Mouse (Mus musculus) T-helper 1 cell (primary cell): ENCODE measurements around the gene Hjurp.

ENCODE experiments used
- in situ Hi-C: fragments of 300-600 bp; cut with MboI, MseI; formaldehyde crosslinking; loops from one replicate; pipeline ENCODE4 v1.15.1; 2025; ENCODE audit warnings: high pct_unique_total_duplicates

Hjurp gene

DNA sequence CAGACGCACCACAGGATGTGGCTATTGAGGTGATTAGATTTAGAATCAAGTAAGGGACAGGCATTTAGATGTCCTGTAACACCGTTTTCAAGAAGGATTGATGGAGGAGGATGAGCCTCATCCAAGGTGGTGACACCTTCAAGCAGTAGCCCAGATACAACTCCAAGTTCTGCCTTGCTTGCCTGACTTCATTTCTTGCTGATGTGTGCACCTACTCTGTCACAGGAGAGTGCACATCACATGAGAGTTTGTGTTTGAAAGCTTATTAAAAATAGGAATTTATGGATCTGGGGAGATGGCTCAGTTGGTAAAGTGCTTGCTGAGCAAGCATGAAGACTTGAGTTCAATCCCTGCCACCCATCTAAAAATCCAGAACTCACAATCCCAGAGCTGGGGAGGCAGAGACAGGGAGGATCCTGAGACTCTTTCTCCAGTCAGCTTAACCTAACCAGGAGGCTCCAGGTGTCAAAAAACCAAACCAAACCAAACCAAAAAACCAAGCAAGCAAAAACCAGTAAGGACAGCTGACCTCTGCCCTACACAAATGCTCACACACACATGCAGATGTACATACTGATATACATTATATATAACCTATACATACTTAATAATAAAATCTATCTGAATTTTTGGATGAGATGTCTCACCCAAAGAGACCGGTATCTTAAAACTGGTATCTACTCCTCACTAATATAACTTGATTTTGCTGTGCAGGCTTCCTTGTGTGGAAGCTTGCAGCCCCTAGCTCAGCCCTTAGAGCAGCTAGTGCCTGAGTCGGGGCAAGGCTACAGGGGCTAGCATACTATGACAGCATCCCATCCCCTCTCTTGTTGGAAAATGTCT lies 21.5 kb upstream of the Hjurp start:
- in situ Hi-C loops: no loop called here

DNA sequence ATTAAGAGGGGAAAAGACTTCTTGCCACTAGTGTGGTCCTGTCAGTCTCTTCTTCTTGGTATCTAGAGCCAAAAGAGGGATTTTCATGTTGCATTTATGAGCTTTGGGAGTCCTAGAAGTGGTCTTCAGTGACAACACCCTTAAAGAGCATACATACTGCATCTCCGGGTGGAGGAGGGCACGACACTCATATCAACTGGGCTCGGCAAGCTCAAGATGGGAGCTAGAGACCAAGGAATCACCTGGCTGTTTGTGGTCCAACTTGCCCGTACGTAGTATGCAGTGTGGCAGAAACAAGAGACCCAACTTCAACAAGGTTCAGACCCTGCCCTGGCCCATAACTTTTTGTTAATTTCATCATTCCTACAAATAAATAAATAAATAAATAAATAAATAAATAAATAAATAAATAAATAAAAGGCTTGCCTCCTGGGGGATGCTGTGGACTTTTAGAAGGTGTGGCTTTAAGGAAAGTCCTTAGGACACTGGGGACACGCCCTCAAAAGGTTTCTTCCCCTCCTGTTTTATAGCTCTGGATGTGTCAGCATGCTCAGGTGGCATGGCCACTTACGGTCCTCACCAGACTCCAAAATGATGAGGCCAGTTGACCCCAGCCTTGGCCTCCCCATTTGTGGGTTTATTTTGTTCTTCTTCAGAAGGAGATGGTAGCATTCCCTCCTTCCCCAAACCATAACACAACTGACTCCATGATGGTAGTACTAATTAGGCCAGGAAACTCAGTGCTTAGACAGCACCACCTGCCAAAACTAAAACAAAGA lies 20.2 kb upstream of the Hjurp start:
- in situ Hi-C loops: no loop called here

DNA sequence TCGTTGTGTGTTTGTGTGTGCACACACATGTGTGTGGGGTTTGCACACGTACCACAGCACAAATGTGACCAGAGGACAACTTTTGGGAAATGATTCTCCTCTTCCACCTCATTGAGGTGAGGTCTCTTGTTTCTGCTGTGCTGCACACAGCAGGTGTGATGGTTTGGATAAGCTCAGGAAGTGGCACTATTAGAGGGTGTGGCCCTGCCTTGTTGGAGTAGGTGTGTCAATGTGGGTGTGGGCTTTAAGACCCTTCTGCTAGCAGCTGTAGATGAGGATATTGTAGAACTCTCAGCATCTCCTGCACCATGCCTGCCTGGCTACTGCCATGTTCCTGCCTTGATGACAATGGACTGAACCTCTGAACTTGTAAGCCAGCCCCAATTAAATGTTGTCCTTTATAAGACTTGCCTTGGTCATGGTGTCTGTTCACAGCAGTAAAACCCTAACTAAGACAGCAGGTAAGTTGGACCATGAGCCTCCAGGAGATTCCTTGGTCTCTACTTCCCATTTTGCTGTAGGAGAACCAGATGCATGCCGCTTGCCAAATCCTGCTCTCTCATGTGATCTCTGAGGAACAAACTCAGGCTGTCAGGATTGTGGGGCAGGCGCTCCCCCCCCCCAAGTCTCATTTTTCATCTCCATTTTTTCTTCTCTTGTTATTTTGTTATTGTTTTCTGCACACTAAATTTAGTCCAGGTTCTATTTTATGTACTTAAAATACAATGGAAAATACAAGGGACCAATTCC lies 18.9 kb upstream of the Hjurp start:
- in situ Hi-C loops: no loop called here

DNA sequence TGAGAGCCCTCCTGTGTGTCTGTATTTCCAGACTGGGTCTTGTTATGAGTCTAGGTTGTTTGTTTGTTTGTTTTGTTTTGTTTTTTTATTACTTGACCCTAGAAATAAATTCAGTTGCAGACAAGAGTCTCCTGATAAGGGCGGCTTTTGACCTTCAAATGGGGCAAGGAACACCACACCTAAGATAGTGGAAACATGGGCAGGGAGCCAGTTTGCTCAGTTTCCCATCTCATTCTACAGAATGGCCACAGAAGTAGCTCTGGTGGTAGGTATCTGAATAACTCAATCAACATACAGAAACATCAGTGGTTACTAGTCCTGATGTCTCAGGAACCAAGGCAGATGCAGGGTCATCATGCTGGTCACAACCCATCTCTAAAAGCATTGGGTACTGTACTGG lies 17.2 kb upstream of the Hjurp start:
- in situ Hi-C loops: no loop called here

DNA sequence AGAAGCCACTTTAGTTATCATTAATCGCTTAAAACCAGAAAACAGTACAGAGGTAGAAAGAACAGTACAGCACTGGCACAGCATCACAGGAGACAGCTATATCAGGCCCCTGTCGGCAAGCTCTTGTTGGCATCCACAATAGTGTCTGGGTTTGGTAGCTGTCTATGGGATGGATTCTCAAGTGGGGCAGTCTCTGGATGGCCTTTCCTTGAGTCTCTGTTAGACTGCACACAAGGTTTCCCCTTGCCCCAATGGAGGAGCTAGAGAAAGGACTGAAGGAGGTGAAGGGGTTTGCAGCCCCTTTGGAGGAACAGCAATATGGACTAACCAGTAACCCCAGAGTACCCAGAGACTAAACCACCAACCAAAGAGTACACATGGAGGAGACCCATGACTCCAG lies 14.6 kb upstream of the Hjurp start:
- in situ Hi-C loops: no loop called here

DNA sequence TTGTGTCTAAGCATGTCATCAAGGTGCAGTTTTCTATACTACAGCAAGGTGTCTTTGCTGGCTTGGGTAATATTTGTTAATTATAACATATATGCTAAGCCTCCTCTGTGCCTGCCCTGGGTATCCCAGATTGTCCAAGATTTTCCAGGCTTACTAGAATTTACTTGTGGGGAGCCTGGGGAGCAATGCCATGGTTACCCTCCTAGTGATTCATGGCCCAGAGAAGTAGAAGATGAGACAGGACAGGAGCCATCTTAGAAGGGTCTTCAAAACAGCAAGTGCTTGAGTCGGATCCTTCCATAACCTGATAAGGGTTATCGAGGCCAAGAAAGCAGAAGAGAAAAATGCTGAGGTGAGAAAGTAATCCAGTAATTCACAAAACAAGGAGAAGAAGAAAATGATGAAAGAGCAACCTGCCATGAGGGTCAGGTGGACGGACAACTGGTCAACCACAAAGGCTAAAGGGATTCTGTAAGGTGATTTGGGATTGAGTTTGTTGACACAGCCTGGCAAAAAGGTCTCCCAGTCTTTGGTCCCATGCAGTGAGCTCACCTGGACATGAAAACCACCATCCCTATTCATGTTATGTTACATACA lies 14.1 kb upstream of the Hjurp start:
- in situ Hi-C loops: no loop called here

DNA sequence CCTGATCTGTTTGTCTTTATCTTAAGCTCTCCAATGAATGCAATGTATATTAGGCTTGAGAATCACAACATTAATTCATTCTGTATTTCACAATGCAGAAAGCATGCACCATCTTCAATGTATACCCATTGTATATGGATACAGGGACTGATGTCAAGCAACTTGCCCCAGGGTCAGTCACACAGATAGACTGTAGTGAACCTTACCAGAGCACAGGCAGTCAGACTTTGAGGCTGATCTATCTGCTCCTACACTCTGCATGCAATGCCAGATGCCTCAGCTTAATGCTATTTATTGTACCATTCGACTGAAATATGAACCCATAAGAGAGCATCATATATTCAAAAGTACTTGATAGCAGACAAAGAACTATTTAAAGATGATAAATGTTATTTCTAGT lies 13.1 kb upstream of the Hjurp start:
- in situ Hi-C loops: no loop called here

DNA sequence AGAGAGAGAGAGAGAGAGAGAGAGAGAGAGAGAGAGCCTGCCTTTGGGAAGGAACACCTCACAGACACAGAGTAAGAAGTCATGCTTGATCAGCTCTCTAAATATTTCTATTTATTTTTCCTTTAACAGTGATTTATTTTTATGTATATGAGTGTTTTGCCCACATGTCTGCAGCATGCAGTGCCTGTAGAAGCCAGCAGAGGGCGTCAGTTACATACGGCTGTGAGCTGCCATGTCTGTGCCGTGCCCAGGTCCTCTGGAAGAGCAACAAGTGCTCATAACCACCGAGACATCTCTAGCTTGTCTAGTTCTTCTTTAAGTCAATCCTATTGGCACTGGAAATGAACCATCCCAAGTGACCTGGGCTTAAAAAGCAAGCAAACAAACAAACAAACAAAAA lies 12.5 kb upstream of the Hjurp start:
- in situ Hi-C loops: loop anchor here (10.0 kb wide), 1 partner anchor 145 kb away; no protein-coding TSS in a partner anchor

DNA sequence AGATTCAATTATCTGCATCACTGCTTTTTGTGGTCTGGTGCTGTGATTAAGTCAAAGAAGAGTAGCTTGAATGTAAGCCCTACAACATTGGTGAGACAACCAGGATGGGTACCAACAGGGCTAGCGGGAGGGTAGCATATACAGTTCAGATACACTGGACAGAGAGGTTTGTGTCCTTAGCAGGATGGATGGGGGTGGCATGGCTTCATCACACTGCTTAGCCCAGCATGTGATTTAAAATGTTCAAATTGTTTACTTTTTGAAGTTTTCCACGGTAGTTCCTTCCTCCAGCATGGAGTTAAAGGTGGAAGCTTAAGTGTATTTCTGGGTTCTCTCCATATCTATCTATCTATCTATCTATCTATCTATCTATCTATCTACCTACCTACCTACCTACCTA lies 11.7 kb upstream of the Hjurp start:
- in situ Hi-C loops: loop anchor here (10.0 kb wide), 1 partner anchor 144 kb away; no protein-coding TSS in a partner anchor

DNA sequence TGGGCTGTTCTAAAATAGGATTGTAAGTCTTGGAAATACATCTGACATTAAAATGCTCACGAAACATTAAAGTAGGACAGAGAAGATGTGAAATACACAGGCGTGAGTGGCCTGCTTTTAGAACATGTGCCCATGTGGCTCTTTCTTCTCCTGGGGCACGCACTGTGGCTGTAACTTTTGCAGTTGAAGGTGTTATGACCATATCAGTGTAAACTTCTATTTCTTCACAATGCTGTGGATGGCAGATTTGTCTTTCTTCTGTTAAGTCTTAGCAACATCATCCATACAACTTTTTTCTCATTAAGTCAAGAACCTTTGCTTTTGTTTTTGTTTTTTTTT lies 11.3 kb upstream of the Hjurp start:
- in situ Hi-C loops: loop anchor here (10.0 kb wide), 1 partner anchor 144 kb away; no protein-coding TSS in a partner anchor

DNA sequence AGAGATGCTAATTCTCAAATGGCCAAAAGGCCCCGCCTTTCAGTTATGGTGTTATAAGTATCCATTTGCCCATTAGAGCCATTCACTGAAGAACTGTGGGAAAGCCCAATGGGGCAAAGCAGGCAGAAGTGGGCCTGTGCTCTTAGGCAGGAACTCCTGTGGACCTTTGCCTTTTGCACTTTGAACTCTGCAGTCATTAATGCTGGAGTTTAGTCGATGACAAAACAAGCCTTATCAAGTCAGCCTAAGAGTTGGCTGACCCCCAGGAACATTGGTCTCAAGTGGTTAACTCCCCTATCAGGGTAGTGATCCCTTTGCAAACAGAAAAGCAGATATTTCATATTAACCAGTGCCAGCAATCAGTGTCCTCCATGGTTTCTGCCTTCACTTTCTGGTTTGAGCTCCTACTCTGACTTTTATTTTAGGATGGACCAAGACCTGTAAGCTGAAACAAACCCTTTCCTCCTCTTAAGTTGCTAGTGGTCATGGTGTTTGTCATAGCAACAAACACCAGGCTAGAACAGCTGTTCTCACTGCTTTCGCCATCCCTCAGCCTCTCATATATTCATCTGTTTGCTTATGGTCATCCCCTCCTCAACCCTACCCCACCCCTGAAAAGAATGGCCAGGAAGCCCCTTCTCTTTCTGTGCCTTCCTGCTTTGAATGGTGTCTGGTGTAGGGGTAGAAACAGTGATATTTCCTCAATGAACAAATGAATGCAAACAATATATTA lies 10.8 kb upstream of the Hjurp start:
- in situ Hi-C loops: loop anchor here (10.0 kb wide), 1 partner anchor 143 kb away; no protein-coding TSS in a partner anchor

DNA sequence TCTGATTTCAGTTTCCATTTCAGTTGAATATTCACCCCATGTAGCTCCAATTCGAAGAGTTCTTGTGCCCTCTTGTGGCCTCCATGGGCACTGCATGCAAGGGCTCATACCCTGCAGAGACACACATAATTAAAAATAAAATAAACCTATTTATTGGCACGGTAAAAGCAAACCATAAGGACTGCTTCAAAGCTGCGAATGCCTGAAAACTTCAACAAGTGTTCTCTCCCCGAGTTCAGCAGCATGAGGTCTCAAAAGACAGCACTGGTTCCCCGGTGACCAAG lies 10.2 kb upstream of the Hjurp start:
- in situ Hi-C loops: loop anchor here (10.0 kb wide), 1 partner anchor 143 kb away; no protein-coding TSS in a partner anchor

DNA sequence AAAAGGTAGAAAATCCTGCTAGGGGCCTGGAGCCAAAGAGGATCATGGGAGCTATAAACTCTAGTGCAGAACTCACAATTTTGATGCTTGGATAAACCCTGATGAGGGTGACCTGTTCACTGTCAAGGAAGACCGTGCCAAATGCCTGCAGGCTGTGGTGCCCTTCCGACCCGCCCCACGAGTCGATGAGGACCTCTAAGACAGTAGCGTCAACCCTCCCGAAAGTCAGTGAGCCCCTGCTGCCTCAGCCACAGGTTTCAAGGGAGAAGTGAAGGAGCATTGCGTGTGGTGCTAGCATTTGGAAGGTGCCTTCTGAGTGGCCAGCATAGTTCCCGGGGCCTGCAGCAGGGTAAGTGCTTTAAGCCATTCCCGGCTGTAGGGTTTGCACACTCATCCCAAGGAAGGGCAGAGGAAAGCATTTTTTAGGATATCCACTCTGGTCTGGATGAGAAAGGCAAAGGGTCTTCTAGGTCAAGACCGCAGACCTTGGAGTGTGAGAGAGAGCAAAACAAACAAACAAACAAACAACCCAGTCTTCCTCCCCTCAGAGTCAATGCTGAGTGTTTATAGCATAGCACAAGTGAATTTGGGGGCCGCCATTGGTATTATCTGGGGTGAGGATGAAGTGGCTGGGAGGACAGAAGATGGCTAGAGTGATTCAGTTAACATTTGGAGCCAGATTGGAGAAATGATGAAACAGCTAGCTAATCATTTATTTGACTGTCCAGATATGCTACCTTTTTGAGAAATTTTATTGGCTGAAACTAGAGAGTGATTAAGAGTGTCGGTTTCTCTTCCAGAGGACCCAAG lies 9.7 kb upstream of the Hjurp start:
- in situ Hi-C loops: loop anchor here (10.0 kb wide), 1 partner anchor 142 kb away; no protein-coding TSS in a partner anchor

DNA sequence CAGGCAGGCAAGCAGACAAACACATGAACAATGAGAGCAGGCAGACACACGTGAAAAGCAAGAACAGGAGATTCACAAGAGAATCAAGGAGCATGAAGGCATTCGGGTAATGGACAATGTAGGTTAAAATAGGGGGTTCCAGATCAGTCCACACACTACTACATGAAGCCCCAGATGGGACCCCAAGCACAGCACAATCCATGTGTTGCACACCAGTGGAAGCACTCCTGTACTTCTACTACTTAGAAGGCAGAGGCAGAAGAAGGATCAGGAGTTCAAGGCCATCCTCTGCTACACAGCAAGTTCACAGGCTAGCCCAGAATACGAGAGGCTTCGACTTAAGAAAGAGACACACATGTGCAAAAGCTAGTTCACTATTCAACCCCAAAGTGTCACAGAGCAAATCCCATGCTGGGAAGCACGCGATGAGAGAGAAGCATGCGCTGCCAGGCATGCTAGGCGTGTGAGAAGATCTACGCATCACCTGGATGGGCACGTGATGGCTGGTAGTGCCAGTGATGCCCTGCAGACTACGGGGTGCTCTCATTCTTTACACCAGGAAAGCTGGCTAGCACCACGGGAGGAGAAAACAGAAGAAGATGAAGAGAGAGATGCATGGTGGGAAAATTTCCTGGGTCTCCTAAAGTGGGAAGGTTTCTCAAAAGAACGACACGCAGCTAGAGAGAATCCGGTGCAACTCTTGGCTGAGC lies 8.9 kb upstream of the Hjurp start:
- in situ Hi-C loops: loop anchor here (10.0 kb wide), 1 partner anchor 141 kb away; no protein-coding TSS in a partner anchor

DNA sequence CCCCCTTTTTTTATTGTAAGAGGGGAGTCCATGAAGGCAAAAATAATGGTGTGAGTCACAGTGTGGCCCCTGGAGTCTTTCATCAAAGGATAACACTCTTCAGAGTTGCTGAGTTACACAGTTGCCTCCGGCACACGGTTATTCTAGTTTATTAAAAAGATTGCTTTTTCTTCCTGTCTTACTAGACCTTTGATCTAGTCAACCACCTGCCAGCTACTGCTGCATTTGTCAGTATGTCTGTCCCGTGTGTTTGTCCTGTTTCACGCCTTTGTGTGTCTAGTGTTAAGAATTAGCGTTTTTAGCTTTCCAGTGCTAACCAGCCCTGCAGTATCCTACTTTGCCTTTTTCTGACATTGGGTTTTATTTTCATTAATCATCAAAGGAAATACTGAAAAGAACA lies 8.2 kb upstream of the Hjurp start:
- in situ Hi-C loops: loop anchor here (10.0 kb wide), 1 partner anchor 141 kb away; no protein-coding TSS in a partner anchor

DNA sequence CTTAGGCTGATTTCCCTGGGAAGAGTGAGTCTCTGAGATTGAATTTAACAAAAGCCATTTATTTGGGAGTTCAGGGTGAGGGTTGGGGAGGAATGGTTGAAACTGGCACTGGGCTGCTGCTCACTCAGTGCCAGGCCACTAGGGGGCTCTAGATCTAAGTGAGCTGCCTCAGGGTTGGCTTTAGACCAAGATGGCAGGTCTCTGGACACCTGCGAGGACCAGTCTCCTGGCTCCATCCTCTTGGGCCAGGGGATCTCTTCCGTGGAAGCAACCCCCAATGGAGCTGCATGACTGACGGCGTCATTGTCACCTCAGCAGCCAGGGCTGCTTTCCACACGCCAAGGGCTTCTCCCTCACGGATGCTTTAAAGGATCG lies 7.5 kb upstream of the Hjurp start:
- in situ Hi-C loops: loop anchor here (10.0 kb wide), 1 partner anchor 140 kb away; no protein-coding TSS in a partner anchor

DNA sequence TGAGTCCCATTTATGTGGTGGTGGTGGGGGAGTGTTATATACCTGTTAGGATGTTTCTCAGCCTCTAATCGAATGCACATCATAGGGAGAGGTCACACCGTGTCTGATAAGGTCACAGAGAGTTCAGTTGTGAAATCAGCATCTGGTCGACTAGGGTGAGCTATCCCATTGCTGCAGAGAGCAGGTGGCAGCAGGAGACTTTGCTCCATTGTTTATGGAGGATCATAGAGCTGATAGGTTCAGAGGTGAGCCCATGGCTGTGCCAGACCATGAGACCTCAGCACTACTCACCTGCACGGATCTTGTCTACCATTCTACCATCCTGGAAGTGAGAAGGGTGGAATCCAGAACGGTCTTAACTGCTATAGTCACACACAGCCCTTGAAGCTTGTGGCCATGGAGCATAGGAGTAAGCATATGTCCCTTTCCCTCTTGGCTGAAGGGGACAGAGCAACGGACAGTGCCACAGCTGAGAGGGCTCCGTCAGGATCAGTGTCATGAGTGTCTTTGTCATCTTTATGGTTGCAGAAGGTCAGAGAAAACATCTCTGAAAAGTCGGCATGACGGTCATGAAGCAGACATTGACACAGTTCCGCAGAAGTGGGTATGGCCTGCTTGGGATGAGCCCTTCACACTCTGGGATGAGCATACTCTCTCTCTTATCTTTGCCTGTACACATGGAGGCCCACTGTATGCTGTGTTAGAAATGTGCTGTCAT lies 7.0 kb upstream of the Hjurp start:
- in situ Hi-C loops: loop anchor here (10.0 kb wide), 1 partner anchor 140 kb away; no protein-coding TSS in a partner anchor

DNA sequence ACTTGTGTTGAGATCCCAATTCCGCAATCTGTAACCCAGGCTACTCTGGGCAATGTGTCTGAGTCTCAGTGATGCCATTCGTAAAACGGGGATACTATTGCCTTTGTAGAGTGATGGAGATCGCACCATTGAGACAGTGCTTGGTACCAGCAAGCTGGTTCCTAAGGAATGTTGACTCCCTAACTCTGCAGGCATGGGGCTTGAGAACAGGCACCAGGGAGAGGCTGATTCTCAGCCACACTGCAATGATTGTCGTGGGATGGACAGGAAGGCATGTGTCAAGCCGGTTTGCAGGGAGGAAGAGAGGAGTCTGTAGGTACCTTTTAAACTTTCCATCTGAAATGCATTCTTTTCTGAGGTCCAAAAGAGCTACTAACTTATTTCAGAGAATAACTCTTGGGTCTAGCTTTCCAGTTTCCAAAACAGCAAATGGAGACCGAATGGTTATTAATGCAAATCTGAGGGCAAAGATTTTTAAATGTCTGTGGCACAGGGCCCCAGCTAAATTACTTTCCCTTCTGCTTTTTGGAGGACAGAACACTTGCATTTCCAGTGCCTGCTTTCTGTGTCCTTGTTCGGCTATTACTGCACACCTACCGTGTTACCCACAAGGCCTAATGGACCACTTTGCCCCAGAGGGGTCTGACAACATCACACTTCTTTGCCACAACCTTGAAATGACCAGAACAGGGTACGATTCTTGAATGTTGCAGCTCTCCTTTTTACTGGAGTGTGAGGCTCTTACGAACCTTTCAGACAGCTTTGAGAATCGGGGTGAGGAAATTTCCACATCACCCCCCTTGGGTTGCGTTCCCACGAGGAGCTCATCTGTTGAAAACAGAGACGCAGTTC lies 6.2 kb upstream of the Hjurp start:
- in situ Hi-C loops: loop anchor here (10.0 kb wide), 1 partner anchor 139 kb away; no protein-coding TSS in a partner anchor
